Mouse (Mus musculus) embryonic facial prominence, embryonic 12.5 days (tissue): ENCODE data around the gene Slc9a2. TPM values are rescaled to one million over a fixed set of nuclear protein-coding genes. Genes with fewer than 3 reads are reported as not detected.

Experiments used
- ATAC-seq: fragments of 200-750 bp; cut with Nextera tagmentation; 2 replicates; pipeline ENCODE4 v1.8.0; 2017; ENCODE audit not compliant: insufficient number of reproducible peaks, insufficient read depth, low FRiP score, low TSS enrichment
- H3K27ac ChIP-seq: fragments of 300-500 bp; sonication (generic); 2 replicates; pipeline ENCODE4 v1.5.1; 2016; ENCODE audit warnings: mild to moderate bottlenecking
- H3K27me3 ChIP-seq: fragments of 300-500 bp; sonication (generic); 2 replicates; pipeline ENCODE4 v1.6.1; 2016; ENCODE audit warnings: mild to moderate bottlenecking, moderate library complexity
- H3K36me3 ChIP-seq: fragments of 300-500 bp; sonication (generic); 2 replicates; pipeline ENCODE4 v1.6.1; 2016; ENCODE audit warnings: mild to moderate bottlenecking
- H3K4me1 ChIP-seq: fragments of 300-500 bp; sonication (generic); 2 replicates; pipeline ENCODE4 v1.6.1; 2016
- H3K4me2 ChIP-seq: fragments of 300-500 bp; sonication (generic); replicated peaks from 2 replicates; pipeline ENCODE4 v1.6.1; 2016; ENCODE audit warnings: mild to moderate bottlenecking, moderate library complexity
- H3K4me3 ChIP-seq: fragments of 300-500 bp; sonication (generic); 2 replicates; pipeline ENCODE4 v1.5.1; 2016; ENCODE audit warnings: mild to moderate bottlenecking
- H3K9ac ChIP-seq: fragments of 300-500 bp; sonication (generic); 2 replicates; pipeline ENCODE4 v1.6.1; 2016; ENCODE audit warnings: mild to moderate bottlenecking, moderate library complexity
- H3K9me3 ChIP-seq: fragments of 300-500 bp; sonication (generic); 2 replicates; pipeline ENCODE4 v1.6.1; 2016; ENCODE audit warnings: mild to moderate bottlenecking, moderate library complexity
- WGBS: fragments of 180-500 bp; shearing (Covaris S2); methylation state at CpG from one replicate; pipeline ENCODE4 v1.1.7; 2016; 5-methylcytosine and 5-hydroxymethylcytosine counted together
- polyA plus RNA-seq: library from polyadenylated mRNA; unstranded; fragments of >200 nt; fragmentation: Nextera tagmentation; extraction: Ambion mirVana; gene quantifications from 2 replicates; pipeline ENCODE4 v1.2.1, GENCODE M21; 2016

Gene Slc9a2
- polyA plus RNA-seq = 0.12 and 0.13 TPM in 2 replicates

DNA sequence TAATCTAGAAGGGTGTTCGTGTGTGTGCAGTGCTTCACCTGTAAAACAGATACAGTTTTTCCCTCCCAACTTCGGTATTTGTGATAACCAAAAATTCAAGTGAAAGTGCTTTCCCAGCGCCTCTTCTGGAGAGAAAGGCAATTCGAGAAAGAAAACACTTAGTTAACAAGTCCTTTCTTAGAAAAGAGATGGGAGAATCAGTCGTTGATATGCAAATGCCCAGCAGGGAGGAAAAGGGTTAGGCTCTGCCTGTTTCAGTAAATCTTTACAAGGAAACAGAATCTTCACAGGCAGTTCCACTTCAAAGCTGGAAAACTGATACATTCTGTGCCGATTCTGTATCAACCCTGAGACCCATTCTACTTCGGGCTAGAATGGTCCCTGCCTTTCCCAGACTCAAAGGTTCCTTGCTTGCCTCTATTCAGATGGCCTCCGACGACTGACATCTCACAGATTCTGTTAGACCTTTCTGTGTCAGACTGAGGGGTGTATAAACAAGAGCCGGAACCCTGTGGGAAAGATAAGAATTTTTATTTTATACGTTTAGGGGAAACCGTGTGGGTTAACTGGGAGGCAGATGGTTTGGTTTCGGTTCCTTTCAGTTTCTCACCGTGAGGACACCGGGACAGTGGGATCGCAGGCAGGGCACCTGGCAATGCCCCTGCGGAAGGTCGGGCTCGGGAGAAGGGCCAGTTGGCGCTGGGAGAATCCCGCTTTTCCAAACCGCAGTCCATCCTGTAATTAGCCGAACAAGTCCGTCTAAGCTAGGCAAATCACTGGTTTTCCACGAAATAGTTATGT is at the start of gene Slc9a2:
TSS of gene Slc9a2 (plus strand) at position 508 of the 801 bp plus-strand sequence.
- peaks cover 69% of the 10 kb centered on the region for H3K27me3 ChIP-seq
- peak within 1 kb of the TSS; percentile 100 for H3K4me2 ChIP-seq
- 4% methylated on average over 25 of the region's 25 CpGs for WGBS
- H3K36me3 ChIP-seq = no peaks in the 10 kb centered on the region
- H3K27ac ChIP-seq = no peak within 1 kb of the TSS
- peak within 1 kb of the TSS; percentile 45 for H3K9ac ChIP-seq
- peaks cover 6% of the 10 kb centered on the region; the same call in 1 of the 2 replicates for H3K4me1 ChIP-seq
- H3K9me3 ChIP-seq = no peaks in the 10 kb centered on the region
- ATAC-seq = no peak
- H3K4me3 ChIP-seq = peak within 1 kb of the TSS; percentile 61

DNA sequence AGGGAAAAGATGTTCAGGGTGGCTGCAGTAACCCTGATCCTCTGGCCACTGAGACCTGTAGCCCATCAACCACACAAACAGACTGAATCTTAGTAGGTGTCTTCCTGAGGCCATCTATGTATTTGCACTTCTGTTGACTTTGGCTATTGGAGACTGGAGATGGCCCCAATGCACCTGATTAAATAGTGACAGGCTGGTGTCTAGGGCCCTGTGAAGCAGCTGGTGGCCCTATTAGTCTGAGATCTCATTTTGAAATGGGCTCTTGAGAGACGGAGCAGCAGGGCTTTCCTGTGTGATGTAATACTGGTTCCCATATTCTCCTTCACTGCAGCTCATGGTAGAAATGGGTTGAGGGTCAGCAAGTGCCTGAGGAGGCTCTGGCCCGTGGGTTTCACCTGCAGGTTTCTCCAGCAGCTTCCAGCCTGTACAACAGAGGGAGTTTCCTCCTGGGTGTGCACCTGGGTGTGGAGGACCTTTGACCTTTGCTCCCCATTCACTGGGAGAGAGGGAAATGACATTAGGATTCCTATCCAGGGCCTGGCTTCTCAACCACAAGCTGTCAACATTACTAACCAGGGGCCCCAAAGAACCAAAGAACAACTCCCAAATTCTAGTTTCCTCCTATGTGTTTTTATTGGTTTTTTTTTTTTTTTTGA is 47.8 kb upstream of the Slc9a2 start:
- Histone ChIP-seq H3K4me1 (no peaks in the 10 kb centered on the region), H3K27me3 (no peaks in the 10 kb centered on the region), H3K9me3 (no peaks in the 10 kb centered on the region), H3K4me3 (no peak overlapping the region), H3K9ac (no peak overlapping the region), H3K4me2 (no peak overlapping the region), H3K27ac (no peak overlapping the region), H3K36me3 (no peaks in the 10 kb centered on the region)
- 63% methylated on average over 2 of the region's 2 CpGs for WGBS
- no peak for ATAC-seq

- H3K4me3 ChIP-seq = no peak overlapping the region
- no peak for ATAC-seq
- no peaks in the 10 kb centered on the region for H3K4me1 ChIP-seq
- H3K27me3 ChIP-seq = no peaks in the 10 kb centered on the region
- H3K9me3 ChIP-seq = no peaks in the 10 kb centered on the region
- no peaks in the 10 kb centered on the region for H3K36me3 ChIP-seq
- H3K27ac ChIP-seq = no peak overlapping the region
- WGBS = 69% methylated on average over 4 of the region's 4 CpGs
- no peak overlapping the region for H3K9ac ChIP-seq
- no peak overlapping the region for H3K4me2 ChIP-seq
Measured at GRCm38 (mm10) chr1:40634608-40635007, 45.8 kb upstream of the Slc9a2 start.

- no peaks in the 10 kb centered on the region for H3K27me3 ChIP-seq
- H3K9me3 ChIP-seq = no peaks in the 10 kb centered on the region
- no peak overlapping the region for H3K4me3 ChIP-seq
- no peak overlapping the region for H3K27ac ChIP-seq
- 71% methylated on average over 2 of the region's 2 CpGs for WGBS
- ATAC-seq = no peak
- no peaks in the 10 kb centered on the region for H3K4me1 ChIP-seq
- H3K9ac ChIP-seq = no peak overlapping the region
- no peaks in the 10 kb centered on the region for H3K36me3 ChIP-seq
- H3K4me2 ChIP-seq = no peak overlapping the region
Measured at GRCm38 (mm10) chr1:40648234-40648633, 32.1 kb upstream of the Slc9a2 start.

DNA sequence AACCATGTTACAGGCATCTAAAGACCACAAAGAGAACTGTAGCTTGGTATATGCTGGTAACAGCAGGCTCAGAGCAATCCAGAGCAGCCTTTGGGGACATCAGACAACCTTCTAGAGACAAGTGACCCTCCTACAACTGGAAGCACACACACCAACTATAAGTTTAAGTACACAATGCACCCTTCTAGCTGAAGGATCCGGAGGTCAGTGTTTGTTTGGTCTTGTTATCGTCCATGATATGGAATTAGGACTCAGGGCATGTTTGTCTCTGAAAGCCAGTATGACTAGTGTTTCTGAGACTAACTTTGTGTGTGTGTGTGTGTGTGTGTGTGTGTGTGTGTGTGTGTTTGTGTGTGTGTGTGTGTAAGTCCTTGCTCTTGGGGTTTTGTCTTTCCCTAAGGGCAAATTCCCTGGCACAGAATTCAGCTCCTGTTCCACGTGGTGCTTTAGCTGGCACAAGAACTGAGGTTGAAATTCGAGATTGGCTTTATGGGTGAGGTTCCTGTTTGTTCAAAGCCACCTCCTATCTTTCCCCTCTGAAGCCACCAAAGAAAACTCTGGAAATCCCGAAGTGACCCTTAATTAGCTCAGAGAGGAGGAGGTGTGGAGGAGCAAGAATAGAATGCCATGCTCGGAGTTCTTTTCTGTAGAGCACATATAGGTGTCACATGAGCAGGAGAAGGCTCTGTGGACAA is 29.4 kb upstream of the Slc9a2 start:
- 52% methylated on average over 6 of the region's 6 CpGs for WGBS
- Histone ChIP-seq H3K4me3 (no peak overlapping the region), H3K4me1 (no peaks in the 10 kb centered on the region), H3K27me3 (no peaks in the 10 kb centered on the region), H3K36me3 (no peaks in the 10 kb centered on the region), H3K9me3 (no peaks in the 10 kb centered on the region), H3K27ac (no peak overlapping the region), H3K4me2 (no peak overlapping the region), H3K9ac (no peak overlapping the region)
- ATAC-seq = no peak

DNA sequence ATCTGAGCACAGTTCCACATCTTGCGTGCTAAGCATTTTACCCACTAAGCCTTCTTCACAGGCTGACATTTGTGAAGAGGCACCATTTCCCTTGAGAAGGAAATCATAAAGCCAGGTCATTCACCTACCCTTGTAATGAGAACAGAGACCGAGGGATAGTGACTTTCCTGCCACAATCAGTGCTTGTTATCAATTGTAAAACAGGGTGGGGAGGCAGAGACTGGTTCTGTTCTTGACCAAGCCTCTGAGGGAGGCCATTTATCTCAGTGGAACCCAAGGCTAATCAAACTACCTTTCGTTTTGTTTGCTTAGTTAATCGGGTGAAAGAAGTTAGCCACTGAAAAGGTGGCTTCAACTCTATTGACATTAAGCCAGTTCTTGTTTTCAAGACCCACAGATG is 23.3 kb upstream of the Slc9a2 start:
- no peak for ATAC-seq
- H3K9ac ChIP-seq = no peak overlapping the region
- H3K4me2 ChIP-seq = no peak overlapping the region
- H3K4me3 ChIP-seq = no peak overlapping the region
- H3K27ac ChIP-seq = no peak overlapping the region
- H3K36me3 ChIP-seq = no peaks in the 10 kb centered on the region
- no peaks in the 10 kb centered on the region for H3K27me3 ChIP-seq
- H3K4me1 ChIP-seq = peaks cover 12% of the 10 kb centered on the region; the same call in 1 of the 2 replicates
- H3K9me3 ChIP-seq = no peaks in the 10 kb centered on the region
- WGBS = 80% methylated on average over 4 of the region's 4 CpGs

DNA sequence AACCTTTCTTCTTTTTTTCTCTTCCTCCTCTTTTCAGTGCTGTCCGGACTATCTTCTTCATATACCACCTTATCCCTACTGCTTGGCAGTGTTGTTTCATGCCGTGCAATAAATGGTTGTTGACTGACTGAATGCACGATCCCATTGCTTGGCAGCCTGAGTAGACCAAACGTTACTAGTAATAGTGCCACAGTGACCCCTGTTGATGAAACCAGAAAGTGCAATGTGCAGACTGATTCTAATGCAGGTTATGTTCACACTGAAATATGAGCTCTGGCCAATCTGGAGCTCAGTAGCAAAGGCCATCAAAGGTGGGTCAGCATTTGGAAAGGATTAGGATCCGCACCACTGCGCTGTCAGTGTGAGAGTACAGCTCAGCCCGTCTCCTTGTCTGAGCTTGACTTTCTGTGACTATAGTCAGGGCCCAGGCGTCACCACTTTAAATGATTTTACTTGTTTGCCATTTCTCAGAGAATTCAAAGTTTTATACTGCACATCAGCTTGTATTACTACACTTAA is 22.3 kb upstream of the Slc9a2 start:
- no peak overlapping the region for H3K4me2 ChIP-seq
- no peaks in the 10 kb centered on the region for H3K9me3 ChIP-seq
- no peak overlapping the region for H3K9ac ChIP-seq
- no peaks in the 10 kb centered on the region for H3K36me3 ChIP-seq
- 29% methylated on average over 8 of the region's 8 CpGs for WGBS
- no peak overlapping the region for H3K27ac ChIP-seq
- H3K27me3 ChIP-seq = no peaks in the 10 kb centered on the region
- ATAC-seq = no peak
- H3K4me1 ChIP-seq = peaks cover 12% of the 10 kb centered on the region; the same call in 1 of the 2 replicates
- H3K4me3 ChIP-seq = no peak overlapping the region

DNA sequence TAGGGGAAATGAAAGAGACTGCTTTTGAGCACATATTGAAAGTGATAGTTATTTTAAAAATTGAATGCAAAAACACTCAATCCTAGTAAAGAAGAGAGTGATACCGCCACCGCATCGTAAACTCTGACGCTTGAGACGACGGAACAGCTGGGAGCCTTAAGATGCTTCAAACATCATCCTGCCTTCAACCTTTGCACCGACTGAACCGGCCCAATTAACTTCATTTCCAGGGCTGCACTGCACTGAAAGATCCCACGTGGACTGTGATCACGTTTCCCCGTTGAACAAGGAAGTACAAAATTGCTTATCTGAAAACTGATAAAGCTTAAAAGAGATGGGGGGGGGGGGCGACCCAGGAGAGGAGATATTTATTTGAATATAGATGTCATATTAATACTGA is 21.4 kb upstream of the Slc9a2 start:
- Histone ChIP-seq H3K9ac (no peak overlapping the region), H3K27ac (no peak overlapping the region), H3K4me3 (no peak overlapping the region), H3K36me3 (no peaks in the 10 kb centered on the region), H3K4me1 (peaks cover 12% of the 10 kb centered on the region; the same call in 1 of the 2 replicates), H3K4me2 (peak overlapping the region; percentile 24), H3K9me3 (no peaks in the 10 kb centered on the region), H3K27me3 (no peaks in the 10 kb centered on the region)
- no peak for ATAC-seq
- WGBS = 34% methylated on average over 12 of the region's 12 CpGs

DNA sequence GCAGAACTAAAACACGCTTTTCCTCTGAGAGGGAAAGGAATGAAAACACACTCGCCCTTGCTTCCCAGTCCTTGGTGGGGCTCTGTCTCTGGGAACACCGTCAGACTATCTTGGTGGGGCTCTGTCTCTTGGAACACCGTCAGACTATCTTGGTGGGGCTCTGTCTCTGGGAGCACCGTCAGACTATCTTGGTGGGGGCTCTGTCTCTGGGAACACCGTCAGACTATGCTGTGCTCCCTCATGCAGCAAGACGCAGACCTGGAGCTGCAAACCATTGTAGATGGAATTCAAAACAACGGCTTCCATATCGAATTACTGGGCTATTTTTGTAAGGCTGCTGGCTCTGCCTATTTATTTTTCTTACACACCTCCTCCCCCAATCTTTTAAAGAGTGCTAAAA is 20.9 kb upstream of the Slc9a2 start:
- H3K27me3 ChIP-seq = no peaks in the 10 kb centered on the region
- H3K27ac ChIP-seq = no peak overlapping the region
- H3K4me1 ChIP-seq = peaks cover 12% of the 10 kb centered on the region; the same call in 1 of the 2 replicates
- WGBS = 30% methylated on average over 9 of the region's 9 CpGs
- H3K4me2 ChIP-seq = peak overlapping the region; percentile 24
- H3K36me3 ChIP-seq = no peaks in the 10 kb centered on the region
- H3K9ac ChIP-seq = no peak overlapping the region
- H3K4me3 ChIP-seq = no peak overlapping the region
- no peak for ATAC-seq
- H3K9me3 ChIP-seq = no peaks in the 10 kb centered on the region

GRCm38 (mm10) chr1:40660838-40661237 is 19.5 kb upstream of the Slc9a2 start:
- Histone ChIP-seq H3K27ac (no peak overlapping the region), H3K9me3 (no peaks in the 10 kb centered on the region), H3K27me3 (peaks cover 4% of the 10 kb centered on the region; the same call in 1 of the 2 replicates), H3K4me1 (peaks cover 12% of the 10 kb centered on the region; the same call in 1 of the 2 replicates), H3K9ac (no peak overlapping the region), H3K4me2 (no peak overlapping the region), H3K4me3 (no peak overlapping the region), H3K36me3 (no peaks in the 10 kb centered on the region)
- ATAC-seq = no peak
- WGBS = 84% methylated on average over 6 of the region's 6 CpGs
